In genomic region chr13:102691408-102692150, GRCm38 (mm10) we compare ENCODE assay signal across 23 mouse cellular contexts.
"Had no signal": no experiment of that assay in that cellular context is flagged by ENCODE, and none has a peak within 500 bp of the region (broad histone marks: within the 10 kb centered on the region; RNA-seq: fewer than 3 reads in every experiment).

No protein-coding gene starts in this region.

- H3K4me1 ChIP-seq: limb, embryonic 13.5 days; neural tube, embryonic 12.5 days; neural tube, embryonic 15.5 days; stomach, embryonic 15.5 days had no signal

- ATAC-seq: intestine, postnatal 0 days; liver, embryonic 12.5 days had no signal

- H3K27me3 ChIP-seq: kidney, embryonic 15.5 days; limb, embryonic 13.5 days; liver, embryonic 12.5 days; liver, embryonic 15.5 days; lung, embryonic 15.5 days; neural tube, embryonic 12.5 days; neural tube, embryonic 15.5 days; stomach, embryonic 15.5 days had no signal

- H3K9me3 ChIP-seq: kidney, embryonic 15.5 days; limb, embryonic 10.5 days; limb, embryonic 13.5 days; liver, embryonic 12.5 days; liver, embryonic 15.5 days; lung, embryonic 15.5 days; neural tube, embryonic 12.5 days; neural tube, embryonic 15.5 days; stomach, embryonic 15.5 days had no signal

- H3K4me2 ChIP-seq: kidney, embryonic 15.5 days; limb, embryonic 13.5 days; liver, embryonic 12.5 days; liver, embryonic 15.5 days; lung, embryonic 15.5 days; midbrain, embryonic 11.5 days; neural tube, embryonic 12.5 days; neural tube, embryonic 15.5 days; stomach, embryonic 15.5 days had no signal

- H3K27ac ChIP-seq: kidney, embryonic 15.5 days; limb, embryonic 10.5 days; limb, embryonic 13.5 days; liver, embryonic 15.5 days; lung, embryonic 15.5 days; neural tube, embryonic 12.5 days; neural tube, embryonic 15.5 days; stomach, embryonic 15.5 days had no signal

- H3K4me3 ChIP-seq: kidney, embryonic 15.5 days; limb, embryonic 10.5 days; limb, embryonic 13.5 days; liver, embryonic 12.5 days; liver, embryonic 15.5 days; lung, embryonic 15.5 days; neural tube, embryonic 12.5 days; neural tube, embryonic 15.5 days; stomach, embryonic 15.5 days had no signal

- DNase-seq: kidney, adult 2 months; kidney, postnatal 10 days; kidney, postnatal 36 days; layer of hippocampus, adult 9-11 months; liver; lung, adult 18-20 months; lung, postnatal 10 days; lung, postnatal 36 days; right cerebral cortex, adult 18-20 months; right cerebral cortex, postnatal 14 days; spleen, adult 18-20 months; thymus, postnatal 36 days had no signal

- H3K9ac ChIP-seq: kidney, embryonic 15.5 days; limb, embryonic 13.5 days; liver, embryonic 12.5 days; liver, embryonic 15.5 days; lung, embryonic 15.5 days; neural tube, embryonic 12.5 days; neural tube, embryonic 15.5 days; stomach, embryonic 15.5 days had no signal

- H3K36me3 ChIP-seq: kidney, embryonic 15.5 days; limb, embryonic 10.5 days; limb, embryonic 13.5 days; liver, embryonic 12.5 days; liver, embryonic 15.5 days; lung, embryonic 15.5 days; neural tube, embryonic 12.5 days; neural tube, embryonic 15.5 days; stomach, embryonic 15.5 days had no signal
